In genomic region chr17:17384502-17384901, GRCm38 (mm10) we compare ENCODE assay signal across 23 mouse cellular contexts. TPM values are rescaled to one million over a fixed set of nuclear protein-coding genes. Genes with fewer than 3 reads are reported as not detected.
DNase-seq lines count a peak whose midpoint lies in the region; ATAC-seq and TF ChIP-seq lines count a peak whose summit lies in the region.
"Had no signal": no experiment of that assay in that cellular context is flagged by ENCODE, and none has a peak within 500 bp of the region (broad histone marks: within the 10 kb centered on the region; RNA-seq: fewer than 3 reads in every experiment).

No protein-coding gene starts in this region.

- peak; percentile 98 for ATAC-seq in G1E (ENCODE audit: extremely low read depth, insufficient number of reproducible peaks, low FRiP score, poor library complexity, severe bottlenecking)
- peak; percentile 46; the same call in 1 of the 2 replicates for ATAC-seq in megakaryocyte progenitor cell, adult 5-6 weeks (replicated peaks; ENCODE audit: poor library complexity)
- ATAC-seq: activated CD4-positive, CD25-positive, alpha-beta regulatory T cell, adult 4 months; CD4-positive, CD25-positive, alpha-beta regulatory T cell, adult 4 months; forebrain, embryonic 13.5 days; forebrain, embryonic 15.5 days; forebrain, postnatal 0 days; Patski had no signal

- H3K27me3 ChIP-seq in G1E (ENCODE audit: insufficient read depth, low read length), result no peaks in the 10 kb centered on the region
- H3K27me3 ChIP-seq: CH12.LX; embryonic facial prominence, embryonic 12.5 days; forebrain, embryonic 13.5 days; forebrain, embryonic 15.5 days; Patski had no signal

- peaks cover 75% of the 10 kb centered on the region for H3K36me3 ChIP-seq in G1E (replicated peaks)

- no peak for TF ChIP-seq CTCF in G1E (IDR thresholded peaks at IDR 0.05; ENCODE audit: low read depth, low read length)

- H3K4me1 ChIP-seq in G1E (ENCODE audit: insufficient read depth, low read depth, low read length), result peaks cover 23% of the 10 kb centered on the region
- H3K4me1 ChIP-seq: embryonic facial prominence, embryonic 10.5 days; embryonic facial prominence, embryonic 12.5 days; forebrain, embryonic 13.5 days; forebrain, embryonic 15.5 days had no signal

- no peaks in the 10 kb centered on the region for H3K9me3 ChIP-seq in G1E (replicated peaks)
- H3K9me3 ChIP-seq: embryonic facial prominence, embryonic 10.5 days; embryonic facial prominence, embryonic 12.5 days; forebrain, embryonic 13.5 days; forebrain, embryonic 15.5 days had no signal

- H3K4me3 ChIP-seq in G1E (ENCODE audit: low read depth, low read length), result no peak overlapping the region
- H3K4me3 ChIP-seq: embryonic facial prominence, embryonic 10.5 days; embryonic facial prominence, embryonic 12.5 days; forebrain, embryonic 13.5 days; forebrain, embryonic 15.5 days had no signal

- no peak for DNase-seq in G1E (ENCODE audit: low spot score)
- no peak for DNase-seq in heart, adult 11 months
- no peak for DNase-seq in layer of hippocampus, adult 9-10 months (ENCODE audit: low spot score)
- DNase-seq in urinary bladder, postnatal 10 days (ENCODE audit: low spot score), result no peak
- DNase-seq: adrenal gland, adult 8-10 months; adrenal gland, postnatal 14 days; adrenal gland, postnatal 36 days; B cell, adult 2 months; cerebellum, adult 11-12 months; cerebellum, adult 2 months; cerebellum, adult 9-10 months; cerebellum, postnatal 10 days; cerebellum, postnatal 25 days; forebrain, postnatal 0 days had no signal

RNA-seq across cellular contexts. Expression of gene Riok2, which starts 10.4 kb away (rescaled TPM):
- total RNA-seq in G1E (2014; fragmentation: Nextera tagmentation) (57.7 and 74.8 TPM in 2 replicates), G1E (2017) (78.5 and 81.3 TPM in 2 replicates)
- 3.5 and 8.2 TPM in 2 replicates for polyA plus RNA-seq in G1E (2012)
- 44.1 and 53.1 TPM in 2 replicates for total RNA-seq in megakaryocyte progenitor cell, adult 5-6 weeks (2015)
- 43.6 and 56.7 TPM in 2 replicates for total RNA-seq in megakaryocyte progenitor cell, adult 5-6 weeks (2017)

RNA-seq across cellular contexts. Expression of gene Lix1, which starts 18.0 kb away (rescaled TPM):
- total RNA-seq in G1E (2014; fragmentation: Nextera tagmentation) (not detected in 2 replicates), G1E (2017) (0.16 and 0.17 TPM in 2 replicates)
- polyA plus RNA-seq in G1E (2012), result not detected in 2 replicates
- total RNA-seq in megakaryocyte progenitor cell, adult 5-6 weeks (2015), result not detected in 2 replicates
- not detected in 2 replicates for total RNA-seq in megakaryocyte progenitor cell, adult 5-6 weeks (2017)
- polyA plus RNA-seq: activated CD4-positive, CD25-positive, alpha-beta regulatory T cell, adult 4 months; Patski had no signal
